Mouse (Mus musculus) bone marrow macrophage, adult 2 months (primary cell): Measurements from ENCODE around the gene Ston1.

Experiments
- CTCF ChIP-seq: IDR thresholded peaks from 2 replicates; pipeline ENCODE4 v1.5.1; 2012; ENCODE audit warnings: low read depth, mild to moderate bottlenecking, low read length, moderate library complexity
- POLR2A ChIP-seq: IDR thresholded peaks from 2 replicates; pipeline ENCODE4 v1.6.1; 2012; ENCODE audit warnings: mild to moderate bottlenecking, low read depth, low read length, borderline replicate concordance

DNA sequence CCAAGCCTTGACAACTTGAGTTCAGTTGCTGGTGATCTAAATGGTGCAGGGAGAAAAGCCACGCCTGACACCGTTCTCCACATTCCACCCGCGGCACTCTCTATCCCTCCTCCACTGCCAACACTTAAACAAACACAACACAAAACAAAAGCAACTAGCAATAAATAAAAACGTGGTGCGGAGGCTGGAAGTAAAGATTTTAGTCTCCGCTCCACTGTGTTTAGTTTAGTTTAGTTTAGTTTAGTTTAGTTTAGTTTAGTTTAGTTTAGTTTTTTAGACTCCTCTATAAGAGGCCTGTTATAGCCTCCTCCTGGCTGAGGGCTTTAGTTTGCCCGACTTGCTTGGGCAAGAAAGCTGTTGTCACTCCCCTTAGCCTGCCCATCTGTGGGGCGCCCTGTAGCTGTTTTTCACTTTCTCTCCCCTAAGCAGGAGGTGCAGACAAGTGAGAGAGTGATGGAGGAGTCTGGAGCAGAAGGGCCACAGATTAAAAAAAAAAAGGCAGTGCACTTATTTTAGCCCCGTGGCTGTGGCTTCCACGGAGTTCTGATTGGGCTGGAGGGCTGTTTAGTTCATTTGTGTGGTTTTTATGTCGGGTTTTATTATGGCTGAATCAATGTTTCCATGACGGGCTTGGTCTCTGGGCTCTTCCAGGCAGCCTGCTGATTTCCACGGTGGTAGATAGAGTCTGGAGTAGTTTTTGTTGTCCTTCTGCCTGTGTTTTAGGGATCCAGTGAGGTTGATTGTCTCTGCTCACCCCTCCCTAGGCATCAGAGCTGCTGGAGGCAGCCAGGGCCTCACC, 1.3 kb downstream of the Ston1 start:
- no peak for TF ChIP-seq CTCF
- no peak for TF ChIP-seq POLR2A
